Mouse (Mus musculus) R1 (cell line): ENCODE measurements at regions not wholly inside any gene's neighbourhood (a gene's known extent, or its start where the extent isn't known, plus 50 kb on each side); places are given as distances from the start of the nearest gene placed in this dataset.
A peak's percentile ranks its signal among the peaks of the same experiment; 100 is the strongest.

Experiments
- DNase-seq: peaks from one replicate; pipeline ENCODE4 v3.0.0-alpha.2; 2018; ENCODE audit warnings: low read depth, low spot score

- DNase-seq: no peak
Observed at GRCm38 (mm10) chr10:66909905-66910681, 185.8 kb upstream of the Jmjd1c start.

- peak; percentile 86 for DNase-seq
Observed at GRCm38 (mm10) chr10:66911261-66911911, 184.5 kb upstream of the Jmjd1c start.

GRCm38 (mm10) chr10:66912440-66912839 is 183.5 kb upstream of the Jmjd1c start:
- DNase-seq: no peak

GRCm38 (mm10) chr10:66913187-66913586 is 182.7 kb upstream of the Jmjd1c start:
- DNase-seq: no peak

- peak; percentile 100 for DNase-seq
Observed at GRCm38 (mm10) chr10:66913627-66914026, 182.3 kb upstream of the Jmjd1c start.

- DNase-seq: peak; percentile 98
Observed at GRCm38 (mm10) chr10:66914288-66914975, 181.5 kb upstream of the Jmjd1c start.

GRCm38 (mm10) chr10:66915801-66916200 is 180.1 kb upstream of the Jmjd1c start:
- DNase-seq: no peak

GRCm38 (mm10) chr10:66917725-66918124 is 178.2 kb upstream of the Jmjd1c start:
- peak; percentile 100 for DNase-seq

- DNase-seq: peak; percentile 81
Observed at GRCm38 (mm10) chr10:66918713-66919112, 177.2 kb upstream of the Jmjd1c start.

GRCm38 (mm10) chr10:66919953-66920760 is 175.8 kb upstream of the Jmjd1c start:
- peak; percentile 99 for DNase-seq

GRCm38 (mm10) chr10:66920761-66921684 is 174.9 kb upstream of the Jmjd1c start:
- peak; percentile 97 for DNase-seq

GRCm38 (mm10) chr10:66921776-66922175 is 174.1 kb upstream of the Jmjd1c start:
- DNase-seq: no peak

- no peak for DNase-seq
Observed at GRCm38 (mm10) chr10:66922314-66922713, 173.6 kb upstream of the Jmjd1c start.

GRCm38 (mm10) chr10:66923947-66924346 is 172.0 kb upstream of the Jmjd1c start:
- DNase-seq: no peak

- no peak for DNase-seq
Observed at GRCm38 (mm10) chr10:66924418-66924817, 171.5 kb upstream of the Jmjd1c start.

- no peak for DNase-seq
Observed at GRCm38 (mm10) chr10:66925553-66926127, 170.3 kb upstream of the Jmjd1c start.

- no peak for DNase-seq
Observed at GRCm38 (mm10) chr10:66927651-66928050, 168.3 kb upstream of the Jmjd1c start.

GRCm38 (mm10) chr10:66928211-66928990 is 167.5 kb upstream of the Jmjd1c start:
- no peak for DNase-seq

GRCm38 (mm10) chr10:66930563-66930962 is 165.4 kb upstream of the Jmjd1c start:
- peak; percentile 30 for DNase-seq
